Mouse (Mus musculus) heart, postnatal 36 days (tissue): ENCODE measurements around the gene Myl6b. TPM values are rescaled to one million over a fixed set of nuclear protein-coding genes. Genes with fewer than 3 reads are reported as not detected.
A peak's percentile ranks its signal among the peaks of the same experiment; 100 is the strongest.

Experiments
- DNase-seq, 2 experiments: peaks; one replicate each; pipeline ENCODE4 v3.0.0; 2021 to 2022
- intact Hi-C: fragments of 180-260 bp; cut with DNase I; formaldehyde crosslinking; loops from one replicate; pipeline ENCODE4 v1.15.1; 2025
- total RNA-seq, 2 experiments: library from RNA; stranded (reverse); gene quantifications; 2 replicates each; pipeline ENCODE4 v1.2.3; 2021

Gene Myl6b
- 1 to 10 TPM; 2.8 to 3.2 TPM for total RNA-seq

- intact Hi-C loops = loop anchor here (2.0 kb wide), 1 partner anchor 48 kb away; the partner anchor contains the start of gene Zc3h10
These were observed at the start of gene Myl6b for GRCm38 (mm10) chr10:128498590-128498989. Myl6b (minus strand) TSS chr10:128498685.

GRCm38 (mm10) chr10:128547361-128548032 lies 49.0 kb upstream of the Myl6b start, which contains the start of gene Zc3h10:
Zc3h10 (minus strand) TSS chr10:128547774.
- peak; percentile 89 to 91 for DNase-seq
- intact Hi-C loops = loop anchor here (2.0 to 5.0 kb wide), 2 partner anchors 49 to 135 kb away; partner anchors contain the start of genes Myl6b, Nabp2 and Rnf41

More at GRCm38 (mm10) chr10:128498590-128498989, at the start of gene Myl6b:
- peak; percentile 91 to 93 for DNase-seq

GRCm38 (mm10) chr10:128546787-128547186 lies 48.3 kb upstream of the Myl6b start:
- DNase-seq = no peak
- intact Hi-C loops = loop anchor here (2.0 to 5.0 kb wide), 2 partner anchors 48 to 134 kb away; partner anchors contain the start of genes Myl6b, Nabp2 and Rnf41

- DNase-seq = no peak
- intact Hi-C loops = loop anchor here (2.0 to 5.0 kb wide), 2 partner anchors 48 to 134 kb away; partner anchors contain the start of genes Myl6b, Nabp2 and Rnf41
These were observed 47.9 kb upstream of the Myl6b start for GRCm38 (mm10) chr10:128546361-128546760.

GRCm38 (mm10) chr10:128545570-128545898 lies 47.0 kb upstream of the Myl6b start:
- intact Hi-C loops = loop anchor here (5.0 kb wide), 1 partner anchor 133 kb away; the partner anchor contains the start of genes Nabp2 and Rnf41

GRCm38 (mm10) chr10:128544674-128545569 lies 46.4 kb upstream of the Myl6b start:
- intact Hi-C loops = loop anchor here (5.0 kb wide), 1 partner anchor 133 kb away; the partner anchor contains the start of genes Nabp2 and Rnf41
- no peak for DNase-seq

More at GRCm38 (mm10) chr10:128545570-128545898, 47.0 kb upstream of the Myl6b start:
- no peak for DNase-seq

- no peak for DNase-seq
- intact Hi-C loops = no loop called here
These were observed 45.7 kb upstream of the Myl6b start for GRCm38 (mm10) chr10:128544151-128544657.

GRCm38 (mm10) chr10:128543100-128543499 lies 44.6 kb upstream of the Myl6b start:
- no peak for DNase-seq
- intact Hi-C loops = no loop called here

- no peak for DNase-seq
- intact Hi-C loops = no loop called here
These were observed 39.9 kb upstream of the Myl6b start for GRCm38 (mm10) chr10:128538340-128538870.

- intact Hi-C loops = loop anchor here (1.0 to 2.0 kb wide), 3 partner anchors 17 to 77 kb away; partner anchors contain the start of gene Smarcc2
- DNase-seq = peak; percentile 88 to 91
These were observed 37.9 kb upstream of the Myl6b start for GRCm38 (mm10) chr10:128536266-128536940.

GRCm38 (mm10) chr10:128535624-128536265 lies 37.3 kb upstream of the Myl6b start:
- intact Hi-C loops = loop anchor here (1.0 to 2.0 kb wide), 3 partner anchors 16 to 76 kb away; partner anchors contain the start of gene Smarcc2
- no peak for DNase-seq

GRCm38 (mm10) chr10:128535206-128535605 lies 36.7 kb upstream of the Myl6b start:
- intact Hi-C loops = no loop called here
- no peak for DNase-seq

GRCm38 (mm10) chr10:128526366-128527356 lies 28.2 kb upstream of the Myl6b start:
- no peak for DNase-seq
- intact Hi-C loops = loop anchor here (5.0 kb wide), 1 partner anchor 34 kb away; the partner anchor contains the start of gene Myl6

- intact Hi-C loops = loop anchor here (2.0 to 5.0 kb wide), 2 partner anchors 23 to 33 kb away; partner anchors contain the start of gene Myl6
- DNase-seq = peak; percentile 87 to 91
These were observed 27.3 kb upstream of the Myl6b start, which contains the start of gene Esyt1 for GRCm38 (mm10) chr10:128525671-128526308. Esyt1 (minus strand) TSS chr10:128525871.

- DNase-seq = peak; percentile 61 to 64
- intact Hi-C loops = loop anchor here (2.0 to 5.0 kb wide), 2 partner anchors 22 to 33 kb away; partner anchors contain the start of gene Myl6
These were observed 26.5 kb upstream of the Myl6b start for GRCm38 (mm10) chr10:128524732-128525662.
